Mouse (Mus musculus) MEL (cell line): ENCODE measurements around the gene Pgm2. TPM values are rescaled to one million over a fixed set of nuclear protein-coding genes. Genes with fewer than 3 reads are reported as not detected.

Experiments used
- DNase-seq: peaks from one replicate; pipeline ENCODE4 v3.0.0; 2011; ENCODE audit warnings: low read depth, low spot score
- H3K27ac ChIP-seq: 2 replicates; pipeline ENCODE4 v1.5.1; 2012; ENCODE audit warnings: low read depth, mild to moderate bottlenecking, control low read depth, low read length, moderate library complexity; ENCODE audit not compliant: control insufficient read depth
- H3K27me3 ChIP-seq, 2 experiments: fragments of 150-350 bp in 1 of 2; sonication (generic) in 1 of 2; 2 replicates each; pipeline ENCODE4 v1.6.1; 2012; ENCODE audit warnings: low read length in 2 of 2, mild to moderate bottlenecking in 2 of 2, improper control_type of control experiment in 1 of 2, moderate library complexity in 1 of 2; ENCODE audit not compliant: insufficient read depth in 2 of 2, control insufficient read depth in 1 of 2
- H3K36me3 ChIP-seq, 2 experiments: 2 replicates each; pipeline ENCODE4 v1.6.1; 2012 to 2014; ENCODE audit warnings: low read length in 2 of 2, improper control_type of control experiment in 1 of 2, inconsistent platforms in 1 of 2, mild to moderate bottlenecking in 1 of 2; ENCODE audit not compliant: insufficient read depth in 2 of 2, control insufficient read depth in 1 of 2
- H3K4me1 ChIP-seq, 2 experiments: fragments of 150-350 bp in 1 of 2; sonication (generic) in 1 of 2; 2 replicates each; pipeline ENCODE4 v1.6.1; 2012; ENCODE audit warnings: low read length in 2 of 2, improper control_type of control experiment in 1 of 2, mild to moderate bottlenecking in 1 of 2; ENCODE audit not compliant: insufficient read depth in 2 of 2, control insufficient read depth in 1 of 2
- H3K4me3 ChIP-seq, 2 experiments: fragments of 150-350 bp in 1 of 2; sonication (generic) in 1 of 2; 2 replicates each; pipeline ENCODE4 v1.5.1; 2012; ENCODE audit warnings: low read depth in 2 of 2, low read length in 2 of 2, mild to moderate bottlenecking in 2 of 2, moderate library complexity in 2 of 2, control low read depth in 1 of 2, improper control_type of control experiment in 1 of 2; ENCODE audit not compliant: control insufficient read depth in 1 of 2, insufficient read depth in 1 of 2
- H3K79me2 ChIP-seq: 2 replicates; pipeline ENCODE4 v1.6.1; 2012; ENCODE audit warnings: mild to moderate bottlenecking, low read length, moderate library complexity; ENCODE audit not compliant: control insufficient read depth, poor library complexity, insufficient read depth
- H3K9ac ChIP-seq: 2 replicates; pipeline ENCODE4 v1.6.1; 2012; ENCODE audit warnings: low read depth, mild to moderate bottlenecking, control low read depth, low read length, moderate library complexity; ENCODE audit not compliant: control insufficient read depth, poor library complexity, severe bottlenecking
- H3K9me3 ChIP-seq: fragments of 150-350 bp; sonication (generic); replicated peaks from 2 replicates; pipeline ENCODE4 v1.6.1; 2012; ENCODE audit warnings: mild to moderate bottlenecking, low read length, improper control_type of control experiment, moderate library complexity; ENCODE audit not compliant: insufficient read depth
- BHLHE40 ChIP-seq: IDR thresholded peaks from 2 replicates; pipeline ENCODE4 v1.6.1; 2012; ENCODE audit warnings: low read depth, mild to moderate bottlenecking, inconsistent platforms, low read length, improper control_type of control experiment, borderline replicate concordance
- CHD1 ChIP-seq: IDR thresholded peaks from 2 replicates; pipeline ENCODE4 v1.6.1; 2012; ENCODE audit warnings: low read depth, mild to moderate bottlenecking, inconsistent platforms, low read length, improper control_type of control experiment
- CHD2 ChIP-seq: IDR thresholded peaks from 2 replicates; pipeline ENCODE4 v1.6.1; 2011; ENCODE audit warnings: low read length, improper control_type of control experiment
- E2F4 ChIP-seq: IDR thresholded peaks from 2 replicates; pipeline ENCODE4 v1.6.1; 2011; ENCODE audit warnings: low read depth, low read length, improper control_type of control experiment, borderline replicate concordance
- GATA1 ChIP-seq: IDR thresholded peaks from 2 replicates; pipeline ENCODE4 v1.6.1; 2011; ENCODE audit warnings: low read depth, low read length, improper control_type of control experiment
- HCFC1 ChIP-seq: IDR thresholded peaks from 2 replicates; pipeline ENCODE4 v1.6.1; 2012; ENCODE audit warnings: low read depth, mild to moderate bottlenecking, inconsistent platforms, low read length, improper control_type of control experiment, moderate library complexity
- JUND ChIP-seq: IDR thresholded peaks from 2 replicates; pipeline ENCODE4 v1.6.1; 2011; ENCODE audit warnings: low read depth, mild to moderate bottlenecking, improper control_type of control experiment, low read length
- KAT2A ChIP-seq: conservative IDR thresholded peaks from 2 replicates; pipeline ENCODE4 v1.6.1; 2012; ENCODE audit warnings: low read depth, low read length, improper control_type of control experiment, inconsistent platforms
- MAFK ChIP-seq: IDR thresholded peaks from 2 replicates; pipeline ENCODE4 v1.6.1; 2011; ENCODE audit warnings: low read depth, mild to moderate bottlenecking, low read length, improper control_type of control experiment, borderline replicate concordance
- MAX ChIP-seq: IDR thresholded peaks from 2 replicates; pipeline ENCODE4 v1.6.1; 2011; ENCODE audit warnings: low read length, improper control_type of control experiment
- MAZ ChIP-seq: IDR thresholded peaks from 2 replicates; pipeline ENCODE4 v1.6.1; 2012; ENCODE audit warnings: low read depth, mild to moderate bottlenecking, inconsistent platforms, low read length, improper control_type of control experiment
- MEF2A ChIP-seq: IDR thresholded peaks from 2 replicates; pipeline ENCODE4 v1.6.1; 2014; ENCODE audit warnings: low read depth, mild to moderate bottlenecking, inconsistent platforms, low read length, improper control_type of control experiment; ENCODE audit not compliant: poor library complexity, insufficient replicate concordance, severe bottlenecking; ENCODE audit errors: extremely low read depth
- MXI1 ChIP-seq: IDR thresholded peaks from 2 replicates; pipeline ENCODE4 v1.6.1; 2011; ENCODE audit warnings: mild to moderate bottlenecking, low read depth, low read length, improper control_type of control experiment
- MYB ChIP-seq: IDR thresholded peaks from 2 replicates; pipeline ENCODE4 v1.6.1; 2011; ENCODE audit warnings: mild to moderate bottlenecking, low read depth, low read length, improper control_type of control experiment
- NELFE ChIP-seq: IDR thresholded peaks from 2 replicates; pipeline ENCODE4 v1.6.1; 2011; ENCODE audit warnings: low read depth, low read length, improper control_type of control experiment
- NRF1 ChIP-seq: IDR thresholded peaks from 2 replicates; pipeline ENCODE4 v1.6.1; 2014; ENCODE audit warnings: low read depth, mild to moderate bottlenecking, inconsistent platforms, low read length, improper control_type of control experiment, moderate library complexity; ENCODE audit not compliant: poor library complexity, insufficient read depth, severe bottlenecking
- POLR2A ChIP-seq, 2 experiments: IDR thresholded peaks; 2 replicates each; pipeline ENCODE4 v1.6.1; 2011 to 2012; ENCODE audit warnings: low read length in 2 of 2, mild to moderate bottlenecking in 2 of 2, control low read depth in 1 of 2, improper control_type of control experiment in 1 of 2, low read depth in 1 of 2, moderate library complexity in 1 of 2; ENCODE audit not compliant: control insufficient read depth in 1 of 2, insufficient read depth in 1 of 2, poor library complexity in 1 of 2
- POLR2AphosphoS2 ChIP-seq: IDR thresholded peaks from 2 replicates; pipeline ENCODE4 v1.6.1; 2011; ENCODE audit warnings: low read length, improper control_type of control experiment
- POLR2AphosphoS5 ChIP-seq: IDR thresholded peaks from 2 replicates; pipeline ENCODE4 v1.6.1; 2012; ENCODE audit warnings: low read depth, borderline replicate concordance, mild to moderate bottlenecking, inconsistent platforms, low read length, moderate library complexity, mixed read lengths
- RAD21 ChIP-seq: IDR thresholded peaks from 2 replicates; pipeline ENCODE4 v1.6.1; 2011; ENCODE audit warnings: mild to moderate bottlenecking, low read depth, low read length, improper control_type of control experiment
- RCOR1 ChIP-seq: IDR thresholded peaks from 2 replicates; pipeline ENCODE4 v1.6.1; 2012; ENCODE audit warnings: low read depth, mild to moderate bottlenecking, inconsistent platforms, low read length, improper control_type of control experiment
- SIN3A ChIP-seq: IDR thresholded peaks from 2 replicates; pipeline ENCODE4 v1.6.1; 2012; ENCODE audit warnings: low read length, improper control_type of control experiment, inconsistent platforms
- SMC3 ChIP-seq: IDR thresholded peaks from 2 replicates; pipeline ENCODE4 v1.6.1; 2011; ENCODE audit warnings: low read depth, low read length, improper control_type of control experiment
- TAL1 ChIP-seq: IDR thresholded peaks from 2 replicates; pipeline ENCODE4 v1.6.1; 2012; ENCODE audit warnings: mild to moderate bottlenecking, inconsistent platforms, low read length, moderate library complexity, mixed read lengths
- TBP ChIP-seq: IDR thresholded peaks from 2 replicates; pipeline ENCODE4 v1.8.0; 2011; ENCODE audit warnings: low read depth, low read length, improper control_type of control experiment
- TCF12 ChIP-seq: IDR thresholded peaks from 2 replicates; pipeline ENCODE4 v1.6.1; 2014; ENCODE audit warnings: low read depth, mild to moderate bottlenecking, inconsistent platforms, low read length, improper control_type of control experiment, moderate library complexity
- UBTF ChIP-seq: IDR thresholded peaks from 2 replicates; pipeline ENCODE4 v1.6.1; 2012; ENCODE audit warnings: low read depth, mild to moderate bottlenecking, inconsistent platforms, low read length, improper control_type of control experiment, moderate library complexity, borderline replicate concordance; ENCODE audit not compliant: insufficient read depth
- USF1 ChIP-seq: IDR thresholded peaks from 2 replicates; pipeline ENCODE4 v1.6.1; 2014; ENCODE audit warnings: low read depth, mild to moderate bottlenecking, inconsistent platforms, low read length, improper control_type of control experiment, moderate library complexity
- USF2 ChIP-seq, 2 experiments: IDR thresholded peaks; 2 replicates each; pipeline ENCODE4 v1.6.1; 2011 to 2012; ENCODE audit warnings: improper control_type of control experiment in 2 of 2, low read length in 2 of 2, borderline replicate concordance in 1 of 2, inconsistent platforms in 1 of 2, low read depth in 1 of 2, mild to moderate bottlenecking in 1 of 2; ENCODE audit not compliant: insufficient read depth in 1 of 2
- ZC3H11A ChIP-seq: IDR thresholded peaks from 2 replicates; pipeline ENCODE4 v1.6.1; 2012; ENCODE audit warnings: low read depth, mild to moderate bottlenecking, inconsistent platforms, low read length, improper control_type of control experiment
- ZKSCAN1 ChIP-seq: IDR thresholded peaks from 2 replicates; pipeline ENCODE4 v1.6.1; 2012; ENCODE audit warnings: low read depth, mild to moderate bottlenecking, inconsistent platforms, low read length, improper control_type of control experiment, moderate library complexity
- ZMIZ1 ChIP-seq: IDR thresholded peaks from 2 replicates; pipeline ENCODE4 v1.6.1; 2012; ENCODE audit warnings: low read depth, mild to moderate bottlenecking, inconsistent platforms, low read length, improper control_type of control experiment, moderate library complexity
- ZNF384 ChIP-seq: IDR thresholded peaks from 2 replicates; pipeline ENCODE4 v1.6.1; 2012; ENCODE audit warnings: low read depth, mild to moderate bottlenecking, inconsistent platforms, low read length, improper control_type of control experiment
- polyA plus RNA-seq, 2 experiments: library from polyadenylated mRNA; stranded (reverse) in 1 of 2; unstranded in 1 of 2; fragments of >175 nt in 1 of 2; fragments of >200 nt in 1 of 2; gene quantifications; 2 replicates each; pipeline versions ENCODE4 v1.2.1 to v1.2.4; 2012; ENCODE audit warnings: low replicate concordance in 2 of 2, low read depth in 1 of 2; ENCODE audit not compliant: insufficient read length in 2 of 2, insufficient read depth in 1 of 2, missing spikeins in 1 of 2
- total RNA-seq: library from RNA; depleted of rRNA; stranded (reverse); fragments of 300-350 nt; gene quantifications from 2 replicates; pipeline ENCODE4 v1.2.3, GENCODE M21; 2012; rRNA removed

Gene Pgm2
- total RNA-seq (22.0 and 24.1 TPM in 2 replicates), polyA plus RNA-seq (10 to 100 TPM in 1 of 2 experiments, not detected in 1; 64.0 TPM)

DNA sequence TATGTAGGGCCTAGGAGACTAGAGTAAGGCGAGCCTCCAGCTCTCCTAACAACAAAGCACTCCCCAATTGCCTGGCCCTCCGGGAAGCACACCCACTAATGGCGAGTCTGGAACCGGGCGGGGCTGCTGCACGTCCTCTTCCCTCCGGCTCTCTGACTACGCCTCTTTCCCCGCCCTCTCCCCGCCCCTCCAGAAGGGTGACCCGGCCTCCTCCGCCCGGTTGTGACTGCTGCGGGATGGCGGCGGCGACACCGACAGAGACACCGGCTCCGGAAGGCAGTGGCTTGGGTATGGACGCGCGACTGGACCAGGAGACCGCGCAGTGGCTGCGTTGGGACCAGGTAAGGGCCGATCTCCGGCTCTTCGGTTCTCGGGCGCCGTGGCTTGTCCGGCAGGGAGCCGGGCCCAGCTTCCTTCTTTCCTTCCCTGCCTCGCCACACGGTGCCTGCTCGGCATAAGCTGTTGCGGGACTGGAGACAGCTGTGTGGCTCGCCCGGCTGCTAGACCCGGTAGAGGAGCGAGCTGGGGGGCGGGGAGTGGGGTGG is at the start of gene Pgm2:
Gene Pgm2 (plus strand): TSS at position 203 of the 545 bp plus-strand sequence.
- Histone ChIP-seq H3K4me3 (peak within 1 kb of the TSS; percentile 79 to 85), H3K9ac (peak within 1 kb of the TSS; percentile 87), H3K27me3 (no peaks in the 10 kb centered on the region), H3K4me1 (peaks cover 15 to 28% of the 10 kb centered on the region in 2 experiments), H3K27ac (peak within 1 kb of the TSS; percentile 80), H3K79me2 (peaks cover 23% of the 10 kb centered on the region), H3K36me3 (peaks cover 0 to 22% of the 10 kb centered on the region in 2 experiments; a peak in 2 of 4 replicates), H3K9me3 (no peaks in the 10 kb centered on the region)
- peak; percentile 92 for DNase-seq
- TF ChIP-seq NELFE = peak; percentile 62
- peak; percentile 75 for TF ChIP-seq POLR2A (IDR thresholded peaks at IDR 0.05; ENCODE audit: control insufficient read depth in 1 of 2, insufficient read depth in 1 of 2, low read depth in 1 of 2, low read length in 2 of 2, poor library complexity in 1 of 2)
- peak; percentile 71; the same call in 1 of the 2 replicates for TF ChIP-seq POLR2AphosphoS2
- no peak for TF ChIP-seq POLR2AphosphoS5
- TF ChIP-seq MAZ = peak; percentile 60; the same call in 1 of the 2 replicates
- no peak; the same call in 1 of the 2 replicates for TF ChIP-seq TCF12
- no peak for TF ChIP-seq RCOR1
- TF ChIP-seq USF1 = no peak
- TF ChIP-seq CHD2 = no peak
- no peak for TF ChIP-seq BHLHE40
- TF ChIP-seq ZMIZ1 = peak; percentile 38; the same call in 1 of the 2 replicates
- no peak for TF ChIP-seq MAFK
- TF ChIP-seq USF2 (IDR thresholded peaks at IDR 0.05; ENCODE audit: borderline replicate concordance in 1 of 2, insufficient read depth in 1 of 2, low read depth in 1 of 2, low read length in 2 of 2) = no peak
- no peak for TF ChIP-seq NRF1
- TF ChIP-seq TAL1 = no peak
- no peak for TF ChIP-seq RAD21
- no peak for TF ChIP-seq SMC3
- TF ChIP-seq HCFC1 = no peak
- no peak for TF ChIP-seq CHD1
- TF ChIP-seq ZKSCAN1 = no peak
- 0 out of 2 replicates have a peak, but pooled peaks have one; percentile 57 for TF ChIP-seq MXI1
- no peak for TF ChIP-seq KAT2A
- no peak for TF ChIP-seq ZC3H11A
- TF ChIP-seq E2F4 = no peak
- no peak for TF ChIP-seq MEF2A
- TF ChIP-seq UBTF = 0 out of 2 replicates have a peak, but pooled peaks have one; percentile 37
- TF ChIP-seq MAX = no peak
- peak; percentile 49; the same call in 1 of the 2 replicates for TF ChIP-seq TBP
- TF ChIP-seq MYB = no peak
- TF ChIP-seq ZNF384 = no peak
- TF ChIP-seq JUND = no peak
- 0 out of 2 replicates have a peak, but pooled peaks have one; percentile 16 for TF ChIP-seq SIN3A
- no peak for TF ChIP-seq GATA1
